Mouse (Mus musculus) CD4-positive naive resting alpha-beta T cell, adult 76 days (primary cell): Measurements from ENCODE around the gene Gstm6. TPM values are rescaled to one million over a fixed set of nuclear protein-coding genes. Genes with fewer than 3 reads are reported as not detected.

ENCODE experiments used
- total RNA-seq: library from RNA; stranded (reverse); gene quantifications from one replicate; pipeline ENCODE4 v1.2.4, GENCODE M21; 2023

Gene Gstm6
- not detected for total RNA-seq

DNA sequence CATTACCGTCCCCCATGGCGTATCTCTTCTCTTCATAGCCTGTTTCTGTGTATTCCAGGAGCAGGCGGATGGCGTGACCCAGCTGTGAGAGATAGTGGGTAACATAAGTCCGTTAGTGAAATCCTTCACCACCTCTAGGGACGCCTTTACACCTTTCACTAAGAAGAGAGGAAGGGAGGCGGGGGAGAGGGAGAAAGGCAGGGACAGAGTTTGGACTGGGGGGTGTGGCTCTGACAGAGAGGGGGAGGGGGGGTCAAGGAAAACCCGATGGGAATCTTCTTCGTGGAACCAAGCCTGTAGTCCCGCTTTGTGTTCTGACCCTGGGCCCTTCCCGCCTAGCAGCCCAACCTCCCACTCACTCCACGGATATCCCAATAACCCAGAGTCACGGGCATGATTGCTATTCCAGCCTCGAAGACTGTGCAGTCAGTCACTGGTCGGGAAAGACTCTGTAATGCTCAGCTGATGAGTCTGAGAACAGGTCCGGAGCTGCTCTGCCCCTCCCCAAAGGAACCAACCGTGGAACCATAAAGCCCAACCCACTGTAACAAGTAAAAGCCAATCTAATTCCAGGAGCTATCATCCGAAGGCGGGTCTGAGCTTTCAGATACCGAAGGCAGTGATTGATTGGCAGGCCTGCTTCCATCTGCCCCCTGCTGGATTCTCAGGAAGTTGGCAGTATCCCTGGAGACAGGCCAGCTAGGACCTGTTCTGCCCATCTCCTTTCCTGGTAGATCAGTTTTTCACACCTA lies at the start of gene Gstm6:
Gene Gstm6 (minus strand): TSS at position 511 of the 752 bp plus-strand sequence.

DNA sequence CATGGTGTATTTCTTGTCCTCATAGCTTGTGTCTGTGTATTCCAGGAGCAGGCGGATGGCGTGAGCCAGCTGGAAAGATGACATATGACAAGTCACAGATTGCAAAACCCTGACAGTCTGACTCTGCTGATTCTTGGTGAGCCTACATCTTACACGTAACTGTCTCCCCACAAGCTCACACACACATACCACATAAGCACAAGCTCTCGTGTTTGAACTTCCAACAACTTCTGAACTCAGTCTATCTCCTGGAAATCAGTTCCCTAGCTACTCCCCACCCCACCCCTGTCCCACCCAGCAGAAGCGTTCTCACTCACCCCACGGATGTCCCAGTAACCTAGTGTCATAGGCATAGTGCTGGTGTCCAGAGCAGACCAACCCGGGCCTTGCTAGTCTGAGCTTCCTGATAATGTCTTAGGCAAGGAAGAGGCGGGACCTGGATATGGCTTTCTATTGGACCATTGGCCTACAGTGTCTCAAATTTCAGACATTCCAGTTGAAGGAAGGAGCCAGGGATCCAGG lies 42.6 kb upstream of the Gstm6 start, which contains the start of gene Gstm2:
Gene Gstm2 (minus strand): TSS at position 413 of the 522 bp plus-strand sequence.

DNA sequence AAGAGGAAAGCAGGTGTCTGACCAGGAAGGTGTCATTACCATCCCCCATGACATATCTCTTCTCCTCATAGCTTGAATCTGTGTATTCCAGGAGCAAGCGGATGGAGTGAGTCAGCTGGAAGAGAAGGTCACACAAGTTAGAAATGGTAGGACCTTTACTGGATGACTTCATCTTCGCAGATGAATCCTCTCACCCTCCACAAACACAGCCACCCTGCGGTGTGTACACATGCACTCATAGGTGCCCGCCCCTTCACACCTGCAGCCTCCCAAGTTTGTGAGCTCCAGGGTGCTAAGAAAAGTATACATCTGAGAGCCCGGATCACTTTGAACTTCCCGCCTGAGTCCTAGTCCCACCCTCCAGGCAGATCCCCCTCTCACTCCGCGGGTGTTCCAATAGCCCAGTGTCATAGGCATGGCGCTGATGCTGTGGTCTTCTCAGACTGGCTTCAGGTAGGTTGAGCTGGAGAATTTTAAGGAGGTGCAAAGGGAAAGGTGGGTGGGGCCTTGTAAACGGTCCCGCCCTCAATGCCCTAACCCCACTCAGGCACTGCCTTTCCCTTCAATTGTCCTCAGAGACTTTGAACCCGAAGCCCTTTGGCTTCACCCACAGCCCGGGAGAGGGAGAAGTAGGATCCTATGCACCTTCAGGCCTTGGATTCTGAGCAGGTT lies 25.3 kb upstream of the Gstm6 start, which contains the start of gene Gstm3:
Gene Gstm3 (minus strand): TSS at position 560 of the 672 bp plus-strand sequence.

DNA sequence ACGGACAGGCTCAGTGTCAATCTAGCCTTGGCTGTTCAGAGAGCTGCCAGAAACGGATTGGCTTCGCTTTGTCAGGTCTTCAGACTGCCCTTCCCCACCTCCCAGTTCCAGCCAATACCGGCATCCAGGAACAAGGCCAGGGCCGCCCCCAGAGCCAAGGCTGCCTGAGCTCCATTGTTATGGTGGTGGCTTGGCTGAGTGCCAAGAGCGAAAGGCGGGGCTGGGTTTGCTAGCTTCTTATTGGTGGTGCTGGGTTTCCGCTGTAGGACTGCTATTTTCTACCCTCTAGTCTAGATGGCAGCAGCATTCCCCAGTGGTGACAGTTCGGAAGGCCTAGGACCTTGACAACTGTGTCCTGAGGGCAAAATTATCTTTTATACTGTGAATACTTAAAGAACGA lies 11.9 kb downstream of the Gstm6 start, which contains the start of gene Gstm7:
Gene Gstm7 (minus strand): TSS at position 148 of the 400 bp plus-strand sequence.

DNA sequence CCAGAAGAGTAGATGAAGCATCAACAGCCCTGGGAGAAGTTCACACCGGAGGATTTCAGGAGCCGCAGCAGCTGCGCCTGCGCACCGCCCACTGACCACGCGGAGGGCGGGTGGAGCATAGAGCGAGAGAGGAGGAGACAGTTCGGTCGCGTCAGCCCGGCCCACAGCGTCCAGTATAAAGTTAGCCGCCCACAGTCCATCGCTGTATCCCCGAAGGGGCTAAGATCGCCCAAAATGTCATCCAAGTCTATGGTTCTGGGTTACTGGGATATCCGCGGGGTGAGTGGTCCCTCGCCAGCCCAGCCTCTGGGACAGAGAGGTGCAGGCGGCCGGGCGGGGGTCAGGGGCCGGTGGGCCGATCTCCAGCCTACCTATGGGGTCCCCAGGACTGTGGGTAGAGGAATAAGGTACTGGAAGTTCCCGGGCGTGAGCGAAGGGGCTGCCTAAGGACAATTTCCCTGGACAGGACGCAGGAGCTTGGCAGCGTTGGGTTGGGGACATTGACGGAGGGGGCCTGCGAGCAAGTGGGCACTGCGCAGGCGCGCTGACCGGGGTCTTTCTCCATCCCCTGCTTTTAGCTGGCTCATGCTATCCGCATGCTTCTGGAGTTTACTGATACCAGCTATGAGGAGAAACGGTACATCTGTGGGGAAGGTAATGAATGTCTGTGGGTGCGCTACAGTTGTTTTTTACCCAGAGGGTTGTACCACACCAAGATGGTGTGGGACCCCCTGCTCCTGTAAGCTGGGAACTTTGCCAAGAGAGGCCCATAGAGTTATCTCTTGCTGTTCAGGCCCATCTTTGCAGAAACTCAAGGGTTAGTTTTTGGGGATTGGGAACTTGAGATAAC lies 47.6 kb downstream of the Gstm6 start, which contains the start of gene Gstm5:
Gene Gstm5 (plus strand): TSS at position 102 of the 850 bp plus-strand sequence.

Other genes starting within 250 kb of the Gstm6 start
- 78.3 TPM for gene Ahcyl1, start 247.2 kb downstream of the Gstm6 start, total RNA-seq
- gene Csf1, start 183.3 kb downstream of the Gstm6 start, total RNA-seq: 3.4 TPM
- gene Eps8l3, start 66.5 kb downstream of the Gstm6 start, total RNA-seq: not detected
- not detected for gene Gstm5, start 47.9 kb downstream of the Gstm6 start, total RNA-seq
- 1.7 TPM for gene Gstm7, start 11.9 kb downstream of the Gstm6 start, total RNA-seq
- not detected for gene Gstm3, start 25.5 kb upstream of the Gstm6 start, total RNA-seq
- gene Gstm2, start 42.7 kb upstream of the Gstm6 start, total RNA-seq: not detected
- gene Gstm1, start 74.2 kb upstream of the Gstm6 start, total RNA-seq: 7.4 TPM
- 2.7 TPM for gene Gstm4, start 101.1 kb upstream of the Gstm6 start, total RNA-seq
- gene Ampd2, start 142.9 kb upstream of the Gstm6 start, total RNA-seq: 29.5 TPM
- not detected for gene Gnat2, start 149.0 kb upstream of the Gstm6 start, total RNA-seq
- 93.5 TPM for gene Gnai3, start 202.4 kb upstream of the Gstm6 start, total RNA-seq
- gene Gpr61, start 211.1 kb upstream of the Gstm6 start, total RNA-seq: not detected
- gene Amigo1, start 242.6 kb upstream of the Gstm6 start, total RNA-seq: 1.8 TPM